Mouse (Mus musculus) thymus, postnatal 10 days (tissue): ENCODE data around the gene AI854703.

ENCODE experiments used
- DNase-seq, 2 experiments: peaks; one replicate each; pipeline ENCODE4 v3.0.0; 2021; ENCODE audit warnings: low spot score in 2 of 2

The AI854703 gene

GRCm38 (mm10) chr6:48658721-48659120 lies 32.2 kb downstream of the AI854703 start:
- no peak for DNase-seq

GRCm38 (mm10) chr6:48664750-48665149 lies 38.2 kb downstream of the AI854703 start:
- no peak for DNase-seq

- peak in 1 of 2 experiments; percentile 2 for DNase-seq
Observed at GRCm38 (mm10) chr6:48665471-48665870, 38.9 kb downstream of the AI854703 start.

GRCm38 (mm10) chr6:48666159-48666586 lies 39.6 kb downstream of the AI854703 start:
- peak in 1 of 2 experiments; percentile 3 for DNase-seq

GRCm38 (mm10) chr6:48668022-48668421 lies 41.5 kb downstream of the AI854703 start:
- DNase-seq, result no peak

- peak in 1 of 2 experiments; percentile 2 for DNase-seq
Observed at GRCm38 (mm10) chr6:48669446-48669969, 42.9 kb downstream of the AI854703 start.

GRCm38 (mm10) chr6:48674291-48675058 lies 47.9 kb downstream of the AI854703 start:
- DNase-seq, result no peak

- DNase-seq, result peak in 1 of 2 experiments; percentile 48
Observed at GRCm38 (mm10) chr6:48675400-48675930, 48.9 kb downstream of the AI854703 start.

GRCm38 (mm10) chr6:48675931-48676859 lies 49.6 kb downstream of the AI854703 start, which contains the start of gene Gimap9:
Gene Gimap9, plus strand, starts transcription at chr6:48676129.
- DNase-seq, result peak; percentile 83 to 86

- DNase-seq, result no peak
Observed at GRCm38 (mm10) chr6:48676860-48677415, 50.4 kb downstream of the AI854703 start.

- DNase-seq, result no peak
Observed at GRCm38 (mm10) chr6:48677492-48678345, 51.2 kb downstream of the AI854703 start.

- DNase-seq, result peak in 1 of 2 experiments; percentile 2
Observed at GRCm38 (mm10) chr6:48678391-48678790, 51.8 kb downstream of the AI854703 start.

GRCm38 (mm10) chr6:48679701-48680100 lies 53.1 kb downstream of the AI854703 start:
- no peak for DNase-seq

GRCm38 (mm10) chr6:48680421-48680820 lies 53.9 kb downstream of the AI854703 start:
- DNase-seq, result no peak

GRCm38 (mm10) chr6:48681472-48682090 lies 55.0 kb downstream of the AI854703 start:
- DNase-seq, result no peak

GRCm38 (mm10) chr6:48682271-48682670 lies 55.7 kb downstream of the AI854703 start:
- DNase-seq, result no peak
